Mouse (Mus musculus) myocyte (in vitro differentiated cells): ENCODE data around the gene Amer3. TPM values are rescaled to one million over a fixed set of nuclear protein-coding genes. Genes with fewer than 3 reads are reported as not detected.
"Not testable (repeated sequence)": the region's sequence is repeated elsewhere in the genome, so short reads cannot be mapped to it uniquely, and the experiment has no call there.

ENCODE experiments used
- H3K27me3 ChIP-seq: one replicate; pipeline ENCODE4 v1.6.1; 2011; ENCODE audit not compliant: control insufficient read depth, insufficient read depth, insufficient read length
- H3K36me3 ChIP-seq: one replicate; pipeline ENCODE4 v1.6.1; 2011; ENCODE audit not compliant: control insufficient read depth, insufficient read depth
- H3K4me2 ChIP-seq: one replicate; pipeline ENCODE4 v1.6.1; 2011; ENCODE audit warnings: low read depth, control low read depth
- H3K4me3 ChIP-seq: one replicate; pipeline ENCODE4 v1.5.1; 2011; ENCODE audit warnings: mild to moderate bottlenecking, control low read depth, moderate library complexity
- H3K79me2 ChIP-seq: one replicate; pipeline ENCODE4 v1.6.1; 2011; ENCODE audit not compliant: control insufficient read depth, insufficient read depth
- H3ac ChIP-seq: one replicate; pipeline ENCODE4 v1.6.1; 2011; ENCODE audit not compliant: control insufficient read depth, insufficient read length
- CEBPB ChIP-seq: IDR thresholded peaks from 2 replicates; pipeline ENCODE4 v1.6.1; 2011; ENCODE audit warnings: mild to moderate bottlenecking, moderate library complexity; ENCODE audit not compliant: poor library complexity, insufficient read depth, severe bottlenecking
- E2F4 ChIP-seq: IDR thresholded peaks from one replicate; pipeline ENCODE4 v1.6.1; 2011; ENCODE audit warnings: mild to moderate bottlenecking, control low read depth, moderate library complexity; ENCODE audit not compliant: insufficient read depth
- MAX ChIP-seq: IDR thresholded peaks from one replicate; pipeline ENCODE4 v1.6.1; 2011; ENCODE audit warnings: low read depth, mild to moderate bottlenecking, control low read depth
- MYOD1 ChIP-seq, 3 experiments: IDR thresholded peaks; one replicate each; pipeline ENCODE4 v1.6.1; 2011; ENCODE audit warnings: control low read depth in 2 of 3, low read depth in 2 of 3, mild to moderate bottlenecking in 2 of 3, moderate library complexity in 1 of 3; ENCODE audit not compliant: insufficient read length in 2 of 3, control insufficient read depth in 1 of 3
- MYOG ChIP-seq, 3 experiments: IDR thresholded peaks; one replicate each; pipeline ENCODE4 v1.6.1; 2011; ENCODE audit warnings: control low read depth in 2 of 3, low read depth in 2 of 3, mild to moderate bottlenecking in 2 of 3; ENCODE audit not compliant: insufficient read length in 2 of 3, control insufficient read depth in 1 of 3, insufficient read depth in 1 of 3
- POLR2A ChIP-seq: IDR thresholded peaks from one replicate; pipeline ENCODE4 v1.6.1; 2011; ENCODE audit warnings: low read depth, mild to moderate bottlenecking, control low read depth, moderate library complexity; ENCODE audit not compliant: insufficient read length
- POLR2AphosphoS2 ChIP-seq: IDR thresholded peaks from one replicate; pipeline ENCODE4 v1.6.1; 2011; ENCODE audit warnings: low read depth, control low read depth; ENCODE audit not compliant: insufficient read length
- REST ChIP-seq: IDR thresholded peaks from one replicate; pipeline ENCODE4 v1.6.1; 2011; ENCODE audit warnings: mild to moderate bottlenecking, control low read depth, moderate library complexity; ENCODE audit not compliant: insufficient read depth, insufficient read length
- SRF ChIP-seq: IDR thresholded peaks from one replicate; pipeline ENCODE4 v1.6.1; 2011; ENCODE audit warnings: low read depth; ENCODE audit not compliant: control insufficient read depth, insufficient read length
- TCF12 ChIP-seq: IDR thresholded peaks from one replicate; pipeline ENCODE4 v1.6.1; 2011; ENCODE audit warnings: mild to moderate bottlenecking, control low read depth; ENCODE audit not compliant: poor library complexity, insufficient read depth, severe bottlenecking
- TCF3 ChIP-seq: IDR thresholded peaks from one replicate; pipeline ENCODE4 v1.6.1; 2011; ENCODE audit warnings: low read depth, control low read depth; ENCODE audit not compliant: insufficient read length
- USF1 ChIP-seq: IDR thresholded peaks from one replicate; pipeline ENCODE4 v1.6.1; 2011; ENCODE audit warnings: low read depth, mild to moderate bottlenecking, control low read depth, moderate library complexity
- polyA plus RNA-seq: library from polyadenylated mRNA; unstranded; fragments of >200 nt; fragmentation: generic; extraction: Trizol; gene quantifications from one replicate; pipeline ENCODE4 v1.2.1, GENCODE M21; 2012; ENCODE audit warnings: missing spikeins

Gene Amer3
- not detected for polyA plus RNA-seq

- TF ChIP-seq MAX: no peak
- no peak for TF ChIP-seq SRF
- peak; percentile 59 for TF ChIP-seq REST
- no peak for TF ChIP-seq TCF12
- no peak for TF ChIP-seq POLR2AphosphoS2
- TF ChIP-seq MYOD1 (IDR thresholded peaks at IDR 0.05; ENCODE audit: control insufficient read depth in 1 of 3, insufficient read length in 2 of 3, low read depth in 2 of 3): no peak
- H3K4me3 ChIP-seq: no peak within 1 kb of the TSS
- H3ac ChIP-seq: no peak within 1 kb of the TSS
- peaks cover 4% of the 10 kb centered on the region for H3K27me3 ChIP-seq
- no peaks in the 10 kb centered on the region for H3K36me3 ChIP-seq
- no peaks in the 10 kb centered on the region for H3K79me2 ChIP-seq
- no peak within 1 kb of the TSS for H3K4me2 ChIP-seq
Measured at GRCm38 (mm10) chr1:34578851-34579781, at the start of gene Amer3. Gene Amer3 (plus strand): TSS chr1:34579657.

GRCm38 (mm10) chr1:34534574-34534973, 44.9 kb upstream of the Amer3 start:
- not testable (repeated sequence) for H3K79me2 ChIP-seq, H3K4me3 ChIP-seq, H3K4me2 ChIP-seq, H3K36me3 ChIP-seq, H3ac ChIP-seq
- H3K27me3 ChIP-seq: peaks cover 25% of the 10 kb centered on the region

GRCm38 (mm10) chr1:34535043-34535698, 44.3 kb upstream of the Amer3 start, which contains the start of gene Cfc1:
Gene Cfc1 (plus strand): TSS chr1:34535648.
- H3K4me2 ChIP-seq, H3ac ChIP-seq, H3K79me2 ChIP-seq, H3K4me3 ChIP-seq, H3K36me3 ChIP-seq: not testable (repeated sequence)
- H3K27me3 ChIP-seq: peaks cover 25% of the 10 kb centered on the region

- Histone ChIP-seq H3ac (no peak overlapping the region), H3K27me3 (peaks cover 25% of the 10 kb centered on the region), H3K36me3 (no peaks in the 10 kb centered on the region), H3K4me2 (no peak overlapping the region), H3K4me3 (no peak overlapping the region), H3K79me2 (no peaks in the 10 kb centered on the region)
- no peak for TF ChIP-seq TCF3
- no peak for TF ChIP-seq POLR2A
- no peak for TF ChIP-seq REST
- no peak for TF ChIP-seq MYOG (IDR thresholded peaks at IDR 0.05; ENCODE audit: control insufficient read depth in 1 of 3, insufficient read depth in 1 of 3, insufficient read length in 2 of 3, low read depth in 2 of 3)
- TF ChIP-seq USF1: no peak
- TF ChIP-seq CEBPB: no peak
- TF ChIP-seq E2F4: no peak
- no peak for TF ChIP-seq POLR2AphosphoS2
- TF ChIP-seq TCF12: no peak
- TF ChIP-seq SRF: no peak
- TF ChIP-seq MYOD1 (IDR thresholded peaks at IDR 0.05; ENCODE audit: control insufficient read depth in 1 of 3, insufficient read length in 2 of 3, low read depth in 2 of 3): no peak
- TF ChIP-seq MAX: no peak
Measured at GRCm38 (mm10) chr1:34536291-34536766, 43.1 kb upstream of the Amer3 start.

GRCm38 (mm10) chr1:34536767-34537485, 42.5 kb upstream of the Amer3 start:
- Histone ChIP-seq H3K4me2 (no peak overlapping the region), H3K27me3 (peaks cover 25% of the 10 kb centered on the region), H3K36me3 (no peaks in the 10 kb centered on the region), H3ac (no peak overlapping the region), H3K4me3 (no peak overlapping the region), H3K79me2 (no peaks in the 10 kb centered on the region)
- TF ChIP-seq POLR2A (no peak), E2F4 (no peak), MAX (no peak), SRF (no peak), CEBPB (no peak), REST (no peak), MYOG (IDR thresholded peaks at IDR 0.05; ENCODE audit: control insufficient read depth in 1 of 3, insufficient read depth in 1 of 3, insufficient read length in 2 of 3, low read depth in 2 of 3) (no peak), USF1 (no peak), TCF3 (no peak), MYOD1 (IDR thresholded peaks at IDR 0.05; ENCODE audit: control insufficient read depth in 1 of 3, insufficient read length in 2 of 3, low read depth in 2 of 3) (no peak), TCF12 (no peak), POLR2AphosphoS2 (no peak)
